Mouse (Mus musculus): ENCODE data around the gene Dlg2. TPM values are rescaled to one million over a fixed set of nuclear protein-coding genes. Genes with fewer than 3 reads are reported as not detected.

The Dlg2 gene
- polyA plus RNA-seq, 1 experiment from 2014 or later: 0.87 TPM

DNA sequence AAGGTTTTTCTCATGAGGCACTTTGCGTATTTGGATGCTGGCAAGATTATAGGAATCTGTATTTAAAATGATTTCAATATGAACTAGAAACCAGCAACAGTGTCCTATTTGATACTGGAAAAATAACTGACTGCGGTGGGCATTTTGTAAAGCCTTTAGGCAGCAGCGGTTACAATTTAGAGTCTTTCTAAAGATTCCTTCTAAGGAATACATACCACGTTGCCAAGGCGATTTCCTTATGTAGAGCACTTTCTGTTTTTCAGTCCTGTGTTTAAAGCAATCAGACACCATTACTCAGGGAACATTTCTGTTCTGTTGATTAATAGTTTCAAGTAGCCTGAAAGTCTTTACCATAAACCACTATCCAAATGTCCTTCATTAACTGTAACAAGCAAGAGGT lies 1309.0 kb downstream of the Dlg2 start:
- Histone ChIP-seq H3K9me3 (replicated peaks; ENCODE audit: low read length) (no peaks in the 10 kb centered on the region), H3K36me3 (ENCODE audit: insufficient read depth, low read length) (no peaks in the 10 kb centered on the region), H3K4me3 (replicated peaks; ENCODE audit: low read depth, low read length) (no peak overlapping the region), H3K9ac (ENCODE audit: low read depth, low read length) (no peak overlapping the region), H3K4me1 (replicated peaks; ENCODE audit: insufficient read depth, low read length) (no peaks in the 10 kb centered on the region), H3K27ac (no peak overlapping the region), H3K4me2 (ENCODE audit: low read length) (no peak overlapping the region), H3K27me3 (ENCODE audit: insufficient read depth, low read length) (no peaks in the 10 kb centered on the region)
- DNase-seq (ENCODE audit: low spot score) (no peak), ATAC-seq (replicated peaks; ENCODE audit: low FRiP score, low read depth) (no peak)
- WGBS: 84% methylated on average over 5 of the region's 5 CpGs
- no peak for TF ChIP-seq CTCF (IDR thresholded peaks at IDR 0.05; ENCODE audit: low read depth)

DNA sequence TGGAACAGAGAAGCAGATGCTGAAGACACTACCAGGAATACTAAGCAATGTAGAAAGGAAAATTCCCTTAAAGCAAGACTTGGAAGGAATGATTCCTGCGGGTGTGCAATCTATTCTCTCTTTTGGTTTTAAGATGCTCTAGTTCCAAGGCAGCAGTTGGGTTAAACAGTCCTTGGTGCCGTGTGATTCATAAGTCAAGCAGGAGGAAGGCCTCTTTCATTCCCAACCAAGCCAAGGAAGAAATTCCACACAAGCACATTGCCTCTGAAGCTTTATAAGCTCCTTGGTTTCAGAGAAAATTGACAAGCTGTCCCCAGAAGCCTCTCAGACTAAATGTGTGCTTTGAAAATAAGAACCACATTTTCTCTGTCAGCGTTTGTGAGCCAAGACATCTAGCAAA lies 1309.4 kb downstream of the Dlg2 start:
- H3K4me2 ChIP-seq (ENCODE audit: low read length): no peak overlapping the region
- no peaks in the 10 kb centered on the region for H3K4me1 ChIP-seq (replicated peaks; ENCODE audit: insufficient read depth, low read length)
- H3K27me3 ChIP-seq (ENCODE audit: insufficient read depth, low read length): no peaks in the 10 kb centered on the region
- no peaks in the 10 kb centered on the region for H3K36me3 ChIP-seq (ENCODE audit: insufficient read depth, low read length)
- H3K27ac ChIP-seq: no peak overlapping the region
- TF ChIP-seq CTCF (IDR thresholded peaks at IDR 0.05; ENCODE audit: low read depth): no peak
- no peak for DNase-seq (ENCODE audit: low spot score)
- no peak for ATAC-seq (replicated peaks; ENCODE audit: low FRiP score, low read depth)
- 79% methylated on average over 3 of the region's 3 CpGs for WGBS
- no peaks in the 10 kb centered on the region for H3K9me3 ChIP-seq (replicated peaks; ENCODE audit: low read length)
- no peak overlapping the region for H3K4me3 ChIP-seq (replicated peaks; ENCODE audit: low read depth, low read length)
- no peak overlapping the region for H3K9ac ChIP-seq (ENCODE audit: low read depth, low read length)

DNA sequence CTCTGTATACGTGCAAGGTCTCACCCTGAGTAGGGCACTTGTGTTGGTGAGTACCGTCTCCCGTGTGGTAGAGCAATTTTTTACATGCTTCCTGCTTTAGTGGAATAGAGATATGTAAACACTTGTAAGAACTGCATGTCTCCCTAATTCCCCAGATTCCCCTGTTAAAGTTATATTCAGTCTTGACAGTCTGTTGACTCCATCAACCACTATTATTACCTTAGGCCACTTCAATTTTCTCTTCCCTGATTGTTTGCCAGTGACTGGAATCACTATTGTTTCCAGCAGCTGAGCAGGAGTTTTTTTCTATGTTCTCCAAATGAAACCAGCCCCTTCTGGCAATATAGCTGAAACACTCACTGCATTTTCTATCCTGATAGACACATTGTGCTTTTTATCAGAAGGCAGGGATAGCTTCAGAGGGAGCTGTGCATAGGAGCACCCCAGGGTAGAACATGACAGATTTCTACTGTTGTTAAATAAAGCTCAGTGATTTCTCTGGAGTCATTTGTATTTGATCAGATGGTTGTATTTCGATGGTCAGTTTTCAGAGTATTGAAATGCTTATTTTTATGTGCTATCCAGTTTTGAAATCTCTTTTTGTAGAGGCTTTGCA lies 1314.6 kb downstream of the Dlg2 start:
- 67% methylated on average over 4 of the region's 4 CpGs for WGBS
- ATAC-seq (replicated peaks; ENCODE audit: low FRiP score, low read depth): no peak
- no peaks in the 10 kb centered on the region for H3K4me1 ChIP-seq (replicated peaks; ENCODE audit: insufficient read depth, low read length)

DNA sequence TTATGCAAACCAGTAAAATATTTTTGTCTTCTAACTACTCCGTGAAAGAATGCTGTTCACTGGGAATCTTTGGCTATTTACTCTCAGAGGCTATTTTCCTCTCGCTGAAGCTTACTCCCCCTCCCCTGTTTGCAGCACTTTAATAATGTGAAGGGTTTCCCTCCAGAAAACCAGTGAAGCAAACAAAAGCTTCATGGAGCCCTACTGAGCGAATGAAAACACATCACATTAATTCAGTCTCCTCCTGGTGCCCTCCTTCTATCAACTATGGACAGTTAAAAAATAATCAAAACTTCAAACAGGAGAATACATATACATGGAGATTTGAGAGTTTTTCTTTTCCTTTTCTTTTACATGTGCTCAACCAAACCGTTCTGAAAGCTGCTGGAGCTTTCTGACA lies 1330.2 kb downstream of the Dlg2 start:
- no peak overlapping the region for H3K4me3 ChIP-seq (replicated peaks; ENCODE audit: low read depth, low read length)
- H3K4me2 ChIP-seq (ENCODE audit: low read length): no peak overlapping the region
- no peaks in the 10 kb centered on the region for H3K9me3 ChIP-seq (replicated peaks; ENCODE audit: low read length)
- 56% methylated on average over 4 of the region's 4 CpGs for WGBS
- no peak for DNase-seq (ENCODE audit: low spot score)
- ATAC-seq (replicated peaks; ENCODE audit: low FRiP score, low read depth): no peak
- H3K36me3 ChIP-seq (ENCODE audit: insufficient read depth, low read length): no peaks in the 10 kb centered on the region
- TF ChIP-seq CTCF (IDR thresholded peaks at IDR 0.05; ENCODE audit: low read depth): no peak
- no peak overlapping the region for H3K9ac ChIP-seq (ENCODE audit: low read depth, low read length)
- no peaks in the 10 kb centered on the region for H3K4me1 ChIP-seq (replicated peaks; ENCODE audit: insufficient read depth, low read length)
- no peaks in the 10 kb centered on the region for H3K27me3 ChIP-seq (ENCODE audit: insufficient read depth, low read length)
- no peak overlapping the region for H3K27ac ChIP-seq

More for the DNA sequence above, 1314.6 kb downstream of the Dlg2 start:
- no peak overlapping the region for H3K27ac ChIP-seq
- no peaks in the 10 kb centered on the region for H3K9me3 ChIP-seq (replicated peaks; ENCODE audit: low read length)
- H3K27me3 ChIP-seq (ENCODE audit: insufficient read depth, low read length): no peaks in the 10 kb centered on the region
- no peaks in the 10 kb centered on the region for H3K36me3 ChIP-seq (ENCODE audit: insufficient read depth, low read length)
- no peak for TF ChIP-seq CTCF (IDR thresholded peaks at IDR 0.05; ENCODE audit: low read depth)
- H3K9ac ChIP-seq (ENCODE audit: low read depth, low read length): no peak overlapping the region
- H3K4me3 ChIP-seq (replicated peaks; ENCODE audit: low read depth, low read length): no peak overlapping the region
- DNase-seq (ENCODE audit: low spot score): no peak
- H3K4me2 ChIP-seq (ENCODE audit: low read length): no peak overlapping the region

DNA sequence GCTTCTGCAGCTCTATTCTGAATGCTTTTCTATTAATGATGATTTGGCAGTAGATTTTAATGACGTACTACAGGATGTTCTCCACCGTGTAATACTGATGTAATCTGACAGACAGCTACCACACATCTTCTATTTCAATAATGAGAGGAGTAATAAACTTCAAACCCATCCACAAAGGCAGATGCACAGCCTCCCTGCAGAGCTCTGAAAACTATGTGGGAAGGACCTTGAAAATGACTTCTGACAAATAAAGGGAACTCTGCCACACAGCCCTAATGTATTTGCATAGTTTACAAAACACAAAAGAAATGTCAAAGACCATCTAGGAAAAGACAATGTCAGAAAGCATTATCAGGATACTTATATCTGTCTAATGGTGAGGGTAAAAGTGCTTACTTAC lies 1334.3 kb downstream of the Dlg2 start:
- ATAC-seq (replicated peaks; ENCODE audit: low FRiP score, low read depth): no peak
- Histone ChIP-seq H3K27ac (no peak overlapping the region), H3K4me3 (replicated peaks; ENCODE audit: low read depth, low read length) (no peak overlapping the region), H3K4me1 (replicated peaks; ENCODE audit: insufficient read depth, low read length) (no peaks in the 10 kb centered on the region), H3K9ac (ENCODE audit: low read depth, low read length) (no peak overlapping the region), H3K9me3 (replicated peaks; ENCODE audit: low read length) (no peaks in the 10 kb centered on the region), H3K4me2 (ENCODE audit: low read length) (no peak overlapping the region), H3K27me3 (ENCODE audit: insufficient read depth, low read length) (no peaks in the 10 kb centered on the region), H3K36me3 (ENCODE audit: insufficient read depth, low read length) (no peaks in the 10 kb centered on the region)
- TF ChIP-seq CTCF (IDR thresholded peaks at IDR 0.05; ENCODE audit: low read depth): no peak
- WGBS: 52% methylated on average over 2 of the region's 2 CpGs
- no peak for DNase-seq (ENCODE audit: low spot score)

DNA sequence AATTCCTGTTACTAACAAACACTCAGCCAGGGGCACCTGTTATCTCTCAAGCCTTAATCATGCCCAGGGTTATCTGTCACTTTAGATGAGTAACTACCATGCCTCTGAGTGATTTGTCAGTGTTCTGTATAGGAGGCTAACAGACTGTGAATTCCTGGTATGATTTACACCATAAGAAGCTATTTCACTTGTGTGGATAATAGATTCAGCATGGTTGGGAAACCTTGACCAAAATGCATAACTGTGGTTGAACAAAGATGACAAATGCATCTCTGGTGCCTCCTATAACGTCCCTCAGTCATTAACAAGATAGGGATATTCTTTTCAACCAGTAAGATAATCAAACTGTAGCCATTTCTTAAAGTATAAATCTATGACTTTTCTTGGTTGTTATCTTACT lies 1341.5 kb downstream of the Dlg2 start:
- H3K9ac ChIP-seq (ENCODE audit: low read depth, low read length): no peak overlapping the region
- no peak overlapping the region for H3K4me2 ChIP-seq (ENCODE audit: low read length)
- no peak overlapping the region for H3K4me3 ChIP-seq (replicated peaks; ENCODE audit: low read depth, low read length)
- TF ChIP-seq CTCF (IDR thresholded peaks at IDR 0.05; ENCODE audit: low read depth): no peak
- no peak overlapping the region for H3K27ac ChIP-seq
- H3K27me3 ChIP-seq (ENCODE audit: insufficient read depth, low read length): no peaks in the 10 kb centered on the region
- no peak for DNase-seq (ENCODE audit: low spot score)
- ATAC-seq (replicated peaks; ENCODE audit: low FRiP score, low read depth): no peak
- H3K36me3 ChIP-seq (ENCODE audit: insufficient read depth, low read length): no peaks in the 10 kb centered on the region
- no peaks in the 10 kb centered on the region for H3K4me1 ChIP-seq (replicated peaks; ENCODE audit: insufficient read depth, low read length)
- no peaks in the 10 kb centered on the region for H3K9me3 ChIP-seq (replicated peaks; ENCODE audit: low read length)
- WGBS: 49% methylated on average over 1 of the region's 1 CpGs

DNA sequence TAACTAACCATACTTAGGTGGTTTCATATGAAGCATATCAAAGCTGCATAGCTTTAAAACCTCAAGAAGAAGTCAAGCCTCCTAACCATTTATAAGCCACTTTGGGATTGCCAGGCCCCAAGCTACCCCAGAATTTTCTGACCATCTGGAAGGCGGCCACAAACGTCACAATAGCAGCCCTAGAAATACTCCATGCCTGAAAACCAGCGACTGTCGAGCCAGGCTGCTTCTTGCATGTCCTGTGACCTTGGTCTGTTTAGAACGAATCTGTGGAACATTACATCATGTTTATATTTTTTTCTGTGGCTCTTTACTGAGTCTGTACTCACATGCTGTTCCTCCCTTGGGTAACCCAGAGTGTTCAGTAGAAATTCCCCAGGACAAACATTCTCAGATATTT lies 1355.7 kb downstream of the Dlg2 start:
- 62% methylated on average over 5 of the region's 5 CpGs for WGBS
- ATAC-seq (replicated peaks; ENCODE audit: low FRiP score, low read depth): no peak

More for the DNA sequence above, 1355.7 kb downstream of the Dlg2 start:
- Histone ChIP-seq H3K4me2 (ENCODE audit: low read length) (no peak overlapping the region), H3K4me1 (replicated peaks; ENCODE audit: insufficient read depth, low read length) (no peaks in the 10 kb centered on the region), H3K36me3 (ENCODE audit: insufficient read depth, low read length) (no peaks in the 10 kb centered on the region), H3K4me3 (replicated peaks; ENCODE audit: low read depth, low read length) (no peak overlapping the region), H3K27me3 (ENCODE audit: insufficient read depth, low read length) (no peaks in the 10 kb centered on the region), H3K9ac (ENCODE audit: low read depth, low read length) (no peak overlapping the region), H3K27ac (no peak overlapping the region), H3K9me3 (replicated peaks; ENCODE audit: low read length) (no peaks in the 10 kb centered on the region)
- TF ChIP-seq CTCF (IDR thresholded peaks at IDR 0.05; ENCODE audit: low read depth): no peak
- no peak for DNase-seq (ENCODE audit: low spot score)
